Mouse (Mus musculus): ENCODE measurements around the gene Ddx10.

Gene Ddx10

GRCm38 (mm10) chr9:53247953-53248397, at the start of gene Ddx10:
Ddx10 (minus strand) TSS chr9:53248053.
- peak; percentile 96 for DNase-seq (ENCODE audit: low read depth, low spot score)

GRCm38 (mm10) chr9:53292833-53293232, 45.0 kb upstream of the Ddx10 start:
- DNase-seq (ENCODE audit: low read depth, low spot score): no peak

- no peak for DNase-seq (ENCODE audit: low read depth, low spot score)
Measured at GRCm38 (mm10) chr9:53290006-53290405, 42.2 kb upstream of the Ddx10 start.

GRCm38 (mm10) chr9:53286793-53287192, 38.9 kb upstream of the Ddx10 start:
- no peak for DNase-seq (ENCODE audit: low read depth, low spot score)

GRCm38 (mm10) chr9:53278997-53279396, 31.1 kb upstream of the Ddx10 start:
- no peak for DNase-seq (ENCODE audit: low read depth, low spot score)

- DNase-seq (ENCODE audit: low read depth, low spot score): no peak
Measured at GRCm38 (mm10) chr9:53276381-53276780, 28.5 kb upstream of the Ddx10 start.

GRCm38 (mm10) chr9:53272714-53273113, 24.9 kb upstream of the Ddx10 start:
- DNase-seq (ENCODE audit: low read depth, low spot score): no peak

GRCm38 (mm10) chr9:53272207-53272606, 24.4 kb upstream of the Ddx10 start:
- no peak for DNase-seq (ENCODE audit: low read depth, low spot score)

- DNase-seq (ENCODE audit: low read depth, low spot score): no peak
Measured at GRCm38 (mm10) chr9:53271281-53272022, 23.6 kb upstream of the Ddx10 start.

GRCm38 (mm10) chr9:53269466-53269755, 21.6 kb upstream of the Ddx10 start:
- DNase-seq (ENCODE audit: low read depth, low spot score): no peak

- DNase-seq (ENCODE audit: low read depth, low spot score): no peak
Measured at GRCm38 (mm10) chr9:53268731-53269465, 21.0 kb upstream of the Ddx10 start.

GRCm38 (mm10) chr9:53268036-53268435, 20.2 kb upstream of the Ddx10 start:
- no peak for DNase-seq (ENCODE audit: low read depth, low spot score)

GRCm38 (mm10) chr9:53265589-53265988, 17.7 kb upstream of the Ddx10 start:
- no peak for DNase-seq (ENCODE audit: low read depth, low spot score)

- no peak for DNase-seq (ENCODE audit: low read depth, low spot score)
Measured at GRCm38 (mm10) chr9:53264387-53264786, 16.5 kb upstream of the Ddx10 start.

- no peak for DNase-seq (ENCODE audit: low read depth, low spot score)
Measured at GRCm38 (mm10) chr9:53258199-53258598, 10.3 kb upstream of the Ddx10 start.

- no peak for DNase-seq (ENCODE audit: low read depth, low spot score)
Measured at GRCm38 (mm10) chr9:53257772-53258171, 9.9 kb upstream of the Ddx10 start.

GRCm38 (mm10) chr9:53256690-53257305, 8.9 kb upstream of the Ddx10 start:
- DNase-seq (ENCODE audit: low read depth, low spot score): no peak

GRCm38 (mm10) chr9:53254368-53254767, 6.5 kb upstream of the Ddx10 start:
- DNase-seq (ENCODE audit: low read depth, low spot score): peak; percentile 57

GRCm38 (mm10) chr9:53247516-53247915, 337 bp downstream of the Ddx10 start:
- DNase-seq (ENCODE audit: low read depth, low spot score): no peak

- DNase-seq (ENCODE audit: low read depth, low spot score): peak; percentile 3
Measured at GRCm38 (mm10) chr9:53218181-53218580, 29.7 kb downstream of the Ddx10 start.

GRCm38 (mm10) chr9:53208283-53208682, 39.6 kb downstream of the Ddx10 start:
- DNase-seq (ENCODE audit: low read depth, low spot score): no peak

GRCm38 (mm10) chr9:53174590-53174989, 73.3 kb downstream of the Ddx10 start:
- no peak for DNase-seq (ENCODE audit: low read depth, low spot score)

GRCm38 (mm10) chr9:53173258-53173657, 74.6 kb downstream of the Ddx10 start:
- no peak for DNase-seq (ENCODE audit: low read depth, low spot score)
